Mouse (Mus musculus): ENCODE results near the gene Fxyd2.

GRCm38 (mm10) chr9:45355192-45355591 is 44.3 kb upstream of the Fxyd2 start:
- no peak for TF ChIP-seq CTCF (IDR thresholded peaks at IDR 0.05; ENCODE audit: extremely low read depth, insufficient read depth, insufficient read length, insufficient replicate concordance)
- no peak for TF ChIP-seq POLR2A (IDR thresholded peaks at IDR 0.05; ENCODE audit: low read depth, low read length)

All from spleen, adult 2 months (tissue).